Mouse (Mus musculus) forelimb bud, embryonic 11.5 days (tissue): ENCODE measurements around the gene Mia.

ENCODE experiments used
- DNase-seq: peaks from one replicate; pipeline ENCODE4 v3.0.0-alpha.2; 2012; ENCODE audit warnings: low read depth, low spot score

The Mia gene

DNA sequence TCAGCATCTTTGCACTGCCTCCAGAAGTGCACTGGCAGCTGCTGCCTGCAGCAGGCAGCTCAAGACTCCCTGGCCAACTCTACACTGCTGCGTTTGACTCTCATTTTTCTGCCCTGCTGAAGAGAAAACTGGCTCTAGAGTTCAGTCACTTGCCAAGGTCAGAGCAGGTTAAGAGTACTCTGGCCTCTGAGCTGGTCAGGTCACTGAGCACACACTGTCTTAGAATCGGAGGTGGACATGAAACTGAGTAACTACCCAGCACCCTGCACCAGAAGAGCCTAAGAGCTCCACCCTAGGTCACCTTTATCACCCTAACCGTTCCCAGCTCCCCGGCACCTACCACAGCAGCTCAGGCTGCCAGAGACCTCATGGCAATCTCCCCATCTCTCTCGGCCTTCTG is 5.0 kb upstream of the Mia start:
- no peak for DNase-seq

DNA sequence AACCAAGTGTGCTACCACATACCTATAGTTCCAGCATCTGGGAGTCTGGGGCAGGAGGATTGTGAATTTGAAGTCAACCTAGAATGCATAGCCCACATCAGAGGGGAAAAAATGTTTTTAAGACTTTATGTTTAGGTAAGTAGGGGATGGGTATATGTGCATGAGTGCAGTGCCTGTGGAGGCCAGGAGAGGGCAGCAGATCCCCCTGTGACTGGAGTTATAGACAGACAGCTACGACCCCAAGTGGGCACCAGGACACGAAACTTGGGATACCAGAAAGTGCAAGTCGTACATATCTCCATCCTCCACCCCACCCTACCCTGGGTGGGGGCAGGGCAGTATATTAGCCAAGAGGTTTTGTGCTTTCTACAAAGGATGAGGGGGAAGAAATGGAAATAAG is 4.0 kb upstream of the Mia start:
- peak; percentile 35 for DNase-seq

DNA sequence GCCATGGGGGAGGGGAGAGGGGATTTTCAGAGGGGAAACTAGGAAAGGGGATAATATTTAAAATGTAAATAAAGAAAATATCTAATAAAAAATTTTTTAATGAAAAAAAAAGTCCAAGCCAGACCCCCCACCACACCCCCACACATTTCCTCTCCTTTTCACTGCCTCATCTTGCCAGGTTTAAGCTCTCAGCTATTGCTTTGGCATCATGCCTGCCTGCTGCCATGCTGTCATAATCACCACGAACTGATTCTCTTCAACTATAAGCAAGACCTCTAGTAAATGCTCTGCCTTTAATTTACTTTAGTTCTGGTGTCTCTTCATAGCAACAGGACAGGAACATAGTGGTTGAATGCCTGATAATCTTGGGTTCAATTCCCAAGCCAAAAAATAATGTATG is 1.5 kb upstream of the Mia start:
- no peak for DNase-seq

DNA sequence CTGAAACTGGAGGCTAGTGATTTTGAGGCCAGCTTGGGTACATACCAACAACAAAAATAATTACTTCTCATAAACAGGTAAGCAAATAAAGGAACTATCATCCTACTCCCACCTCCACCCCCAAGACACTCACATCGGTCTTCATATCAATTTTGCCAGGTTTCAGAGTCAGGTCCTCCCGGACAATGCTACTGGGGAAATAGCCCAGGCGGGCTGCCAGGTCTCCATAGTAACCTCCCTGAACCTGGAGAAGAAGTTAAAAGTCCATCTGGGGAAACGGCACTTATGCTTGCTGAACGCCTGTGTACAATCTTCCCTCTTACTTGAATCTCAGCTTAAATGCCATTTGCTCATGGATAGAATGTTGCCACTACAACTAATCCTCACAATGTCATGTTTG is 921 bp downstream of the Mia start:
- DNase-seq, result no peak

DNA sequence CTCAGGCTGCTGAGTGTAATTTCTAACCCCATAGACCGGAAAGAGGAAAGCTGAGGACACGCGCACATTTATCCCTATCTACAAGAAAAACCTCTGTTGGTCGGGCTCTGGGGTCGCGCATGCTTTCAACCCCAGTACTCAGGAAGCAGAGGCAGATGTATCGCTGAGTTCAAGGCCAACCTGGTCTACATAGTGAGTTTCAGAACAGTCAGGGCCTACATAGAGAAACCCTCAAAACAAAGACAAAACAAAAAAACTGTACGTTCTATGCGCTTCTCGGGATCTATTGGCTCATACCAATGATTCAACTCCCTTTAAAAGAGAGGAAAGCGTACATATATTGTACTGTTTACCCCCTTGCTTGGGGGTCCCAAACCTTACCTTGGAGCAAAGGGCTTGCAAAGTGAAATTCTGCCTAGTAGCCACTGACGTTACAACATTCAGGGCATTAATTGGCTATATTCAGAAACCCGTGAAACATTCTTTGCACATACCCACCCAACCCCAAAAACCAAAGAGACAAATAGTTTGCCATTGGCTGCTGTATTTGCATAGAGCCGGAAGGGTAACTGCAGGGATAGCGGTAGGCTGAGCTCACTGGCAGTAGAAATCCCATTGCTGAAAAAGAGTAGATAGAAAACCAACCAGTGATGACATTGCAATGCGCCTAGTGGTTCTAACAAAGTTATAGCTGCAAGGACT is 1.6 kb downstream of the Mia start:
- no peak for DNase-seq

DNA sequence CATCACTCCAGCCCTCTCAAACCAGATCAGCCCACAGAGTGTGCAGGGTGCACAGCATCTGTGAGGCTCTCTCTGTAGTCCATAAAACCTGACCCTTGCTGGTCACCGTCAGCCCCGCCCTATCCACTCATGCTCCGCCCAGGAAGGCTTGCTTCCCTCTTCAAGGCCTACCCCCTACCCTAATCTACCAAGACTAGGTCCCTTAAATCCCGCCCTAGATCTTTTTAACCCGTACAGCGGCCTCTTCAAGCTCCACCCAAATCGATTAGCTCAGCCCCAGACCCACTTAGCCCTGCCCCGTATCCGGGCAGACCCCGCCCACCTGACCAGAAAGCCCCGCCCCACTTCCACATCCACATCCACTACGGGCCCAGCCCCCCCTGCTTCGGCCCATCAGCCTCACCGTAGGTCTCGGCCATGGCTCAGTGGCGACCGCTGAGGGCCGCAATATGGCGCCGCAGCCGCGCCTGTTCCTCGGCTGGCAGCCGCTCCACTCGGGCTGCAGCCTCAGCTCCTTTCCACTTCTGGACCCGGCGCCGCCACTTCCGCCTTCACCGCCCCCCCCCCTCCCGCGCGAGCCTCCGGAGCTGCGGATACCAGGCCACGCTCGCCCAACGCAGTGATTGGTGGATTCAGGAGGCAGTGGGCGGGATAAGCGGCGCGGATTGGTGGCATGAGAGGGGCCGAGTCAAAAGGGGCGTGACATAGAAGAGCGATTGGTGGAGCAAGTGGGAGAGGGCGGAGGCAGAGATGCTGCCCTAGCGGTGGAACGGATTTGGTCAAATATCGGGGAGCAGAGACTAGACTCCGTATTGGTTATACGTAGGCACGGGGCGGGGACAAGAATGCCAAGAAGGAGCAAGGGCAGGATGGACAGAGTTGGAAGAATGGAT is 2.4 kb downstream of the Mia start, which contains the start of gene Rab4b:
TSS of gene Rab4b (minus strand) at position 573 of the 893 bp plus-strand sequence.
- peak; percentile 99 for DNase-seq

DNA sequence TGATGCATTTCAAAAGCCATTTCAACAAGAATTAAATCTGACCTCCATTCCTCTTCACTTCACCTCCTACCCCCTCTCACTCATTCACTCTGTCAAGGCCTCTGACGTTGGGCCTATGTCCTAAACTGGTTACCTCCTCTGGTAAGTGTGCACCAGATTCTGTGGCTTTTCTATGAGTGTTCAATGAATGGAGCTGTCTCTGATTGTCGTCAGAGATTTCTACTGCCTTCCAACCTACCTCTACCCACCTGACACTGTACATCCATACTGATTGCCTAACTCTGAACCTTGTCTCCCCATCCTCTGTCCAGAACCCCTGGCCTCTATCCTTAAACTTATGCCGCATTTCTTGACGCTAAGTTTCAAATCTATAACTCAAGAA is 3.0 kb downstream of the Mia start:
- DNase-seq, result no peak

DNA sequence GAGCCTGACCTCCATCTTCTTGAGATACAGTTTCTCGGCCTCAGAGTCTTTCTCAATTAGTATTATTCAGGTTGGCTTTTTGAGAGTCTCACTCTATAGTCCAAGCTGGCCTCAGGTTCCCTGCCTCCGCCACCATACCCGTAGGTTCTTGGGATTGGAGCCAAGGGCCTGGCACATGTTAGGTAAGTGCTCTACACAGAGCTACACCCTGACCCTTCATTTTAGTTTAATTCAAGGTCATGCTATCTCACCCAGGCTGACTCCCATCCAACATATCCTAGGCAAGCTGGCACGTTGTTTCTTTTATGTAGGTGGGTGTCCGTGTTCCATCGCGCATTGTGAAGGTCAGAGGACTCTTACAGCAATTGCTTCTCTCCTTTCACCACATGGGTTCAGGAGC is 6.1 kb downstream of the Mia start:
- no peak for DNase-seq

DNA sequence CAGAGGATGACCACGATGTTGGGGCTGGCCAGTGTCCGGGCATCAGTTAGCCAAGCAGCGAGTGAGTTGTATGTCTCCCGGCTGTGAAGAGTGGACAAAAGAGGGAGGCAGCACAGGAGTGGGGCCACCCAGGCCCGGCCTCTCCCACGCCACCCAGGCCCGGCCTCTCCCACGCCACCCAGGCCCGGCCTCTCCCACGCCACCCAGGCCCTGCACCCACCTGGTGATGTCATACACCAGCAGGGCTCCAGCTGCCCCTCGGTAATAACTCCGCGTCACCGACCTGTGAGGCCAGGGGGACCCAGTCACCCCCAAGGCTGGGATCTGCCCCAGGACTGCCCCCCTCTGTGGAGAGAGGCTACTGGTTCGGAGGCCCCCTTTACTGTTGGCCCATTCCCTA is 6.5 kb downstream of the Mia start:
- DNase-seq, result no peak

DNA sequence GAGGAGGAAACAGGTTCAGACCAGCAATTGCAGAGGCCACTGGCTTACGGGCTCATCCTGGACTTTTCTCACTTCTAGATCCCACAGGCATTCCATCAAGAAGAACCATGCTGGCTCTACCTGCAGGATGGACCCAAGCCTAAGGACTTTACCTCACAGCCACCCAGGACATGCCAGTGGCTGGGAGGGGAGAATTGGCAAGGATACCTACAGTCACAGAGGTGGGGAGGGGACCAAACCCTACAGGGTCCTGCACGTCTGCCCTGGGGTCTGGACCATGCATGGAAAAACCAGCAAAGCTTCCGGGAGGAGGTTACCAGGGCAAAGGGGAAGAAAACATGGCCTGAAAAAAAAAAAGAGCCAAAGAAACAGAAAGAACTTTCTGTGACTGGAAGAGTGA is 10.0 kb downstream of the Mia start:
- DNase-seq, result no peak

DNA sequence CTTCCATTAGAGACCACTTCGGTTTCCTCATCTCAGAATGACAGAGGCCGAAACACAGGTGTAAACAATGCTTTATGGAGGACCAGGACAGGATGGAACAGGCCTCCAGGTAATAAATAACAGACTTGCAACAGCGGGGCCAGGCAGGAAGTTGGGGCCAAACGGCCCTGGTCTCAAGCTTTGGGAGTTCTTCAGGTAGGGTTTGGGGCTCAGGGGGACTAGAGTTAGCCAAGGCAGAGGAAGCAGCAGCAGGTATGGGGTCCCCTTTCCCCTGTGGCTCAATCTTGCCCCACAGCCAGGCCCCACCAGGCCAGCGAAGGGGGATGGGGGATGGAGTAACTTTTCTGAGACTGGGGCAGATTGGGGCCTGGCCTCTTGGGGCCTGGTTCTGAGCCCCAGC is 12.6 kb downstream of the Mia start:
- DNase-seq, result no peak

DNA sequence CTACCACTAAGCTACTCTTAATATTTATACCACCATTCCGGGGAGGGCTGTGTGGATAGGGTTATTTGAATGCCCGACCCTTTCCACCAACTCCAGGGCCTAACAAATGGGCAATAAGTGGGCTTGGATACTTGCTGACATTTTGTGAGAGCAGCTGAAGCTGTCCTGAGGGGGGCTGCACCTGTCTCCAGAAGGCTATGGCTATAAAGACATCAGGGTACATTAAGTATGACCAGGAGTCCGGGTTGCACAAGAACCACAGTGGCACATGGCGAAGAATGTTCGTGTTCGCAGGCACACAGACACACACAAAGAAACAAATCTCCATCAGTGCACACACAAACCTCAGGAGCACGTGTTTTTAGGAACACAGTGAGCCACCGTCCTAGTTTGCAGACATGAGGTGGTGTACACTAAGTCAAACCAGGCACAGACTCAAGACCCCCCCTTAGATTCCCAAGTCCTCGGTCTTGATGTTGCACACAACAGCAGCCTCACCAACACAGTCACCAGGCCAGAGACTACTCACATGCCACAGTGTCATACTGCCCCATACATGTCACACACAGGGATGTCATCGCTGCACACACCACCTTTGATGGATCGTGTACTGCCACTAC is 13.4 kb downstream of the Mia start:
- DNase-seq, result no peak

DNA sequence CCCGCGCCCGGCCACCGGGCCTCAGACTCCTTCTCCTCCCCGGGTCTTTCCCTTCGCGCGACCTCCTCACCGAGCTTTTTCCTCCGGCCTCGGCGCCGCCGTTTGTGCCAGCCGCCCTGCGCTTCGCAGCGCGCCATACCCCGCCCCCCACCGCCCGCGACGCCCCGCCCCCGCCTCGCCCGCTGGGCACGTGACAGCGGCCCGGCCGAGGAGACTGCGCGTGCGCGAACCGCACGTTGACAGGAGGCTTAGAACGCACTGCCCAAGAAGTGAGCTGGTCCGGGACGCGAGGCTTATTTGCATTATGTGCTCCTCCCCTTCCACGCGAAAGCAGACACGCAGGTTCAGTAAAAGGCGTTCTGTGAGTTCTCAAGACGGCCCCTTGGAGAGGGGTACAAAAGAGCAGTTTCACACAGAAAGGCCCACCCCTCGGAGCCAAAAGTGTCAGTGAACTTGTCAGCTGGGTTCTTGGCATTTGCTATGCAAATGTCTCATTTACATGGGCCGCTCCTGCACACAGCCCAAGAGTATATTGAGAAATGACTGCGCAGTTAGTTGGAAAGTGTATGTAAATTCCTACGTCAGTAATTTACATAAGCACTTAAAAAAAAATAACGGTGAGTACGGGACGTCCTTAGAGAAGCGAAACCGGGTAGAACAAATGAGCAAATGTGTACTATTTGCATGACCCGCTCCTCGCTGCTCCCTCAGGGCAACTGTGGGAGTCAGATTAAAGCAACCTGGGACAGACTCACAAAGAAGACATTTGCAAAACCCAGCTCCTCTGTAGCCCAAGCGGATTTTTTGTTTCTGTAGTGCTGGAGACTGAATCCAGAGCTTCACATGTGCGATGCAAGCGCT is 14.1 kb downstream of the Mia start, which contains the start of gene Egln2:
TSS of gene Egln2 (minus strand) at position 189 of the 861 bp plus-strand sequence.
- peak; percentile 93 for DNase-seq

DNA sequence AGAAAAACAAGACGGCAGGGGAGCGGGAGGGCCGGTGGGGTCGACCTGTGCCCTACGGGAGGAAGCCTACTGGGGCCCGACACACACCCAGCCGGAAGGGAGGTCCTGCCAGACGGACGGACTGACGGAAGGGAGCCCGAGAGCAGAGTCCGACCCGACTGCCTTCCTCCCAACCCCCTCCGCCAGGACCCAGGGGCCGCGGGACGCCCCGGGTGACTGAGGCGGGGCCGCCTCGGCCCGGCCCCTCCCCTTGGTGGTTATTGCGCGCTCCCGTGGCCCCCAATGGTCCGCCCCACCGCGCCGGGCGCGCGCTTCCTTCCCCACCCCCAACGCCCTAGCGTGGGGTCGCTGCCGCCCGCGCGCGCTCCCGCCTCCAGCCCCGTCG is 14.7 kb downstream of the Mia start:
- DNase-seq, result peak; percentile 79

DNA sequence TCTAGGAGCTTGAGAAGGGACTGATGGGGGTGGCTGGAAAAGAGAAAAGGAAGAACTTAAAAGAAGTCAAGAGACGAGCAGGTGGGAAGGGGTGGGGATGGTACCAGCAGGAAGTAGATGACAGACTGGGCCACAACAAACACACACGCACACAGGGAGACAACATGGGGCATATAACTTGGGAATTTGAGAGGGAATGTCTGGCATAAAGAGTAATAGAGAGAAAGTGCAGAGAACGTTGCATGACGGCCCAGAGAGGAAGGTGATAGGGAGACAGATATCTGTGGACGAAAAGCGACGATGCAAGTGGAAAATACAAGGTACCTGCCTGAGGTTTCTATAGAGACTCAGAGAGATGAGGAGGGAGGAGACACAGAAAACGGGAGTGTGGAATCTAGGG is 15.3 kb downstream of the Mia start:
- no peak for DNase-seq

DNA sequence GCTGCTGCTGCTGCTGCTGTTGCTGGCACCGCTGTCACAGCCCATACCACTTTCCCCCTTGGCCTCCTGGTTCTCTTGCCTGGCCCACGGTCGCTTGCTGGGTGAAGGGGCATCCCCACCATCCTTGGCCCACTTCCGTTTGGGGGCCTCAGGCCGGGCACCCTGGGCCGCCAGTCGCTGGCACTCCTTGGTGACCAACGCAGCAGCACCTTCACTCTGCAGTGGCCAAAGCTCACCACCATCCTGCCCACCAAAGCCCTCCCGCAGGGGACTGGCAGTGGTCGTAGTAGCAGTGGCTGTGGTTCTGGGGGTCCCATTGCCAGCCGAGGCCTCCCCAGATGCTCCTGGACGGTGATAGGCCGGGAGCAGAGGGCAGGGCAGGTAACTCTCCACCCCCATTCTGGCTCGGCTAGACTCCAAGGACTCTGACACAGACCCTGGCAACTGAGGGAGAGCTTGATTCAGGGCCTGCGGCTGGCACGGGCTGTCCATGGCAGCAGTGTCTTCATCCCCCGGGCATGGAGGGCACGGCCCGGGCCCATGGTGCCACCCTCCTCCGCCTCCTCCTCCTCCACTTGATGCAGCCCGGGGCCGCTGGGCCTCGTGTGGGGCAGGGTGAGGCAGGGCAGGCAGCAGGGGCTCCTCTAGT is 15.8 kb downstream of the Mia start:
- no peak for DNase-seq

DNA sequence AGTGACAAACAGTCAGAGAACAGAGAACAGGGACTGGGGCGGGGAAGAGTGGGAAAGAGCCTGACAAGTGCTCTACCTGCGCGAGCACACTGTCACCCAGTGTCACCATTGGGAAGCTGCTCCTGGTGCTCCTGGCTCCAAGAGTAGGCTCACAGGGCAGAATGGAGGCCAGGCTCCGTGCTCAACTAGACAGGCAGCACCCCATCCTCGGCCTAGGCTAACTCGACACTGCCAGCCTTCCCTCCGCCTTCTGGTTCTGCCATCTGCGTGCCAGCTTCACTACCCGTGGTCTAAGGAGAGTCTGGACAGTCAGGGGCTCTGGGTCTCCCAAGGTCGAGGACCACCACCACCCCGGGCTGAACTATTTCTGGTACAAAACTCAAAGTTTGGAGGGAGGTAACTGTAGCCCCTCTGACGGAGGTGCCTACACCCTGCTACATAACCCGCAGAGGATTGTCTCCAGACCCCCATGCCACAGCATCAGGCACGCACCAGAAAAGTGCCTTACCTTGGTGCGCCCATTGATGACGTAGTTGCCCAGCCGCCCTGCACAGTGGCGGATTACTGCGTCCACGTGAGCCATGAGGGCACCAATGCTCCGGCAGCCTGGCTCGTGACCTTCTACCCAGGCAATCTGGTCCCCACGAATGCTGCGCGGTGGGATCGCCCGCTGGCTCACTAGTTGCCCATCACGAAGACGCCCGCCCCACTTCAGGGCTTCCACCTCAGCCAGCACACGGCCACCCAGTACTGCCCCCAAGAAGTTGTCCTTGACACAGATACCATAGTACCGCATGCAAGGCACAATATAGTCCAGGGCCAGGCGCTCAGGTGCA is 16.6 kb downstream of the Mia start:
- no peak for DNase-seq

DNA sequence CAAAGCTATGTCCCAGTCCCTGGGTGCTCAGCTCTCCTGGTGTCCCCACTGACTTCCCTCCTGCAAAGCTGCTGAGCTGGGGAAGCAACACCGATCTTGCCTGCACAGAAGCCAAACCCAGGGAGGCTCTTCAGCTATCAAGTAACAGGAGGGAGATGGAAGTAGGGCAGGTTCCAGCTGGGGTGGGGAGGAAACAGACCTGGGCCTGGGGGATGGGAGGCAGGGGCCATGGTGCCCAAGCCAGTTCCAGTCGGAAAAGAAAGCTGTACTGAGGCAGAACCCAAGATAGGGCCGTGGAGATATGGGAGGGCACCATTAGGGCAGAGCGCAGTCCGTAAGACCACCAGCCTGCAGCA is 17.5 kb downstream of the Mia start:
- DNase-seq, result no peak

DNA sequence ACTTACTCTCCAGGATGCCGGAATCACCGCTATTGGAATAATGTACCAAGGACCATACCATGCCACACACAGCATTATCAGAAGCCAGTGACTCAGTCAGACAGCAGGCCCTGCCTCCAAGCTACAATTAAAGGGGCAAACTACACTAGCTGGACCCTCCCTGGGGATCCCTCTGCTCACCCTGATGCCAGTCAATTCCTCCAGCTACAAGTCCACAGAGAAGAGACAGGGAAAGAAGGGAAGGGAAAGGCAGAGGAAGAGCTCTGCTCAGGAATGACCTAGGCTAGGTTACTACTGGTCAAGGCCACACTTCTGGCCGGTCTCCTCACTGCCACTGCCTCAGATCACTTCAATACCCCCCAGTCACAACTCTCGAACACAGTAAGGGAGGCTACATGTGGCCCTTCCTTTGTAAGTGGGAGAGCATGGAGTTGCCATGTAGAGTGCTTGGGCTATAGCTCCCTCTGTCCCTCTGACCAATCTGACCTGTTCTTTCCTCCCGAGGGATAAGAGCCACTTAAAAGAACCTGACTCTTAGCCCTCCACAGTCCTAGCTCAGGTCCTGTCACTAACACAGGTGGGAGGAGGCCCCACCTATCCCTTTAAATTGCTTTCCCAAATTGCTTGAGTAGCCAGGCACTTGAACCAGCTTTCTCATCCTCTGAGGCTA is 18.0 kb downstream of the Mia start:
- no peak for DNase-seq

DNA sequence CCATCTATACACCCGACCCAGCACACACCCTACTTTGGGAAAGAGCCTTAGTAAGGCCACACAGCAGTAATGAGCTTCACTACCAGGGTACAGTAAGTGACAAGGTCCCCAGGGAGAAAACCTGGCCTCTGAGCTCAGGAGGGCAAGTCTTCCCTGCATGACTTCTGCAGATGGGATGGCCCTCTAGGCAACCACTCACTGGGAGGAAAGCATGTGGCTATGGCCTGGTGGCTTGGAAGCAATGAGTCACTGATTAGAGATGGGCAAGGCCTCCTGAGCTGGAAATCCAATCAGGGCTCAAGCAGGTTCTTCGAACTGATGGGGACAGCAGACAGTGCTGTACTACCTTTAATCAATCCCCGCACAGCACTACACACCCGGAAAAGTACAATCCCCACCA is 19.2 kb downstream of the Mia start:
- DNase-seq, result no peak
